Mouse (Mus musculus) duodenum, adult 2 months (tissue): ENCODE results near the gene Ranbp10. TPM values are rescaled to one million over a fixed set of nuclear protein-coding genes. Genes with fewer than 3 reads are reported as not detected.

ENCODE experiments used
- polyA plus RNA-seq: library from polyadenylated mRNA; depleted of rRNA; stranded (reverse); fragments of >200 nt; gene quantifications from 2 replicates; pipeline ENCODE4 v1.2.3, GENCODE M21; 2012; ENCODE audit warnings: low replicate concordance; rRNA removed

Gene Ranbp10
- 10.6 and 13.2 TPM in 2 replicates for polyA plus RNA-seq

DNA sequence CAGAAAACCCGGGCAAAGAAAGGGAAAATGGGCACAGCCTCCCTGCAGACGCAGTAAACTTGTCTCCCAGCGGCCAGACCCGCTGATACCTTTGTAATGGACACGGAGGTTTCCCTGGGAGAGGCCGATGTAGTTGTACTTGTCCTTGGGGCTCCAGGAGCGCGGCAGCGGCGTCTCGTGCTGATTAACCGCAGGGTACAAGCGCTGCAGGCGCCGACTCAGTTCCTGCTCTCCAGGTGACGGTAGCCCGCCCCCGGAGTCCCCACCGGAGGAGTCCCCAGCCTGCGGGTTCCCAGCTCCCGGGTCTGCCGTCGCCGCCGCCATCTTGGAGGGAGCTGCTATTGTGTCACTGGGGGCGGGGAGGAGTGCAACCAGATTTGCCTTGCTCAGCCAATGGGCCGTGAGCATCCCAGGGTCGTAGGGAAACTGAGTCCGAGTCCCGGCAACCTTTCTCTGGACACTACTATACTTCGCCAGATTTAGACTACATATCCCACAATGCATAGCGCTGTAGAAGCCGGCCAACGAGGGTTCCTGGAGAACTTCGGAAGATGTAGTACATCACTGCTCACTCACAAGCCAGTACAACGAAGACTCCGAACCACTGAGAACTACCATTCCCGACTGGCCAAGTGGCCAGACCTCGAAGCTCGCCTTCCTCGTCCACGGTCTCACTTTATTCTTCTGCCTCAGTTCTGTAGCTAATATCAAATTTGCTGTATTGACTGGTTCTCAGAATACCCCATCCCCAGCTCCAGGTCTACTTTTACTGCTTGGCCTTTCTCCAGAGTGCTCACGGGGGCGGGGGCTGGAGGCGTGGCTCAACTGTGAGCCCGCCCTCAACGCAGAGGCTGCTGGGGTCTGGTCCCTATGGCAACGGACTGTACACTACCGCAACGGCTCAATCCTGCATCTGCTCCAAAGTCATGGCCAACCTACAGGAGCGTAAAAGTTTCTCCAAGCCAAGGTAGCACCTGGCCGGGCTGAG lies at the start of gene Ranbp10, which contains the start of gene Tsnaxip1:
TSS of gene Ranbp10 (minus strand) at position 490 of the 988 bp plus-strand sequence.
TSS of gene Tsnaxip1 (plus strand) at position 871 of the 988 bp plus-strand sequence.

DNA sequence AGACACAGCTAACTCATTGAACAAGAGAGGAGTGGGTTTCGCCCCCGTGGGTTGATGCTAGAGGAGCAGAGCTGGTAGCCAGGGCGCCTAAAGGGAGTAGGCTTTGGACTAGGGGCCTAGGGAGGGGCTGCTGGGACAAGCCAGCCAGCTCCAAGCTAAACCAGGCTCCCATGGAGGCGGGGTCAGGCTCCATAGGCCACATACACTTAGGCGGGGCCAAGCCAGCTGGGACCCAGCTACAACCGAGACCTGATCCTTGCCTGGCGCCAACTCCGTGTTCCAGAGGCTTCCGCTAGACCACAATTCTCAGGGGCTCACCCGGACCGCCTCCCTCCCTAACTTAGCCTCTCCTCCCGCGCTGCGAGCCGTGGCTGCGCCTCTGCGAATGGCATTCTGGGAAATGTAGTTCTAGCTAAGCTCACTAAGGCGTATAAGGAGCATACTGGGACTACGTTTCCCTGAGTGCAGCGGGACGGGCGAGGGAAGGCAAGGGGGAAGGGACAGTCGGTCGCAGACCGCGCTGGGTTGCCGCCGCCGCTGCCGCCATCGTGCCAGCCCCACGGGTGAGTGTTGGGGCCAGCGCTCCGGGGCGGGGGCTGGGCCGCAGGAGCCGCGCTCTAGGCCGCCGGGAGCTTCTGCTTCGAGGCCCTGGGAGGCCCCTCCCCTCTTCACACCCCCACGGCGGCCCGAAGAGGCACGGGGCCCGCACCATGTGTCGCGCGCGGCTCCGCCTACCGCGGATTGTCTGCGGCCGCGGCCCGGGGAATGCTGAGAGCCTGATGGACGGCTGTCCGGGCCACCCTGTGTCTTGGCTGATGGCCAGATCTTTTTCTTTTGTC lies 33.2 kb upstream of the Ranbp10 start, which contains the start of gene Nutf2:
TSS of gene Nutf2 (plus strand) at position 438 of the 839 bp plus-strand sequence.

DNA sequence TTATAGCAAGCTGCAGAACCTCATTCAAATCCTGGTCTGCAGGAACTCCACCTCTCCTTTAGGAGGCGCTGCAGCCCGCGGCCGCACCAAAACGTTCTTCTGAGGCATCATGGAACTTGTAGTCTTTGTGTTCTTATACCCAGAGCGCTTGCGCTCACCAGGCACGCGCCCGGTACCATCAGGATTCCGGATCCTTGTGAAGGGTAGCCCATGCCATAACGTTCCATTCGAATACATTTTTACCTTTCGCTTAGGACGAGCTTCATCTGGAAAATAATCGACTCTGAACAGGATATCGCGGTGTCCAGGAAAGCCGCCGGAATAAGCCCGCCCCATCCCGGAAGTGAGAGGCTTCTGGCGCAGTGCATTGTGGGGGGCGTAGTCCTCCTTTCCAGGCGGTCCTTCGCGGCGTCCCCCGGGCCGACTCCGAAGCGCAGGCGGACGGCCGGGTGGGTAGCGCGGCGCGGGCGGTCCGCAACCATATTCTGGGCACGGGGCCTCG lies 27.6 kb upstream of the Ranbp10 start, which contains the start of gene Thap11:
TSS of gene Thap11 (plus strand) at position 418 of the 502 bp plus-strand sequence.

DNA sequence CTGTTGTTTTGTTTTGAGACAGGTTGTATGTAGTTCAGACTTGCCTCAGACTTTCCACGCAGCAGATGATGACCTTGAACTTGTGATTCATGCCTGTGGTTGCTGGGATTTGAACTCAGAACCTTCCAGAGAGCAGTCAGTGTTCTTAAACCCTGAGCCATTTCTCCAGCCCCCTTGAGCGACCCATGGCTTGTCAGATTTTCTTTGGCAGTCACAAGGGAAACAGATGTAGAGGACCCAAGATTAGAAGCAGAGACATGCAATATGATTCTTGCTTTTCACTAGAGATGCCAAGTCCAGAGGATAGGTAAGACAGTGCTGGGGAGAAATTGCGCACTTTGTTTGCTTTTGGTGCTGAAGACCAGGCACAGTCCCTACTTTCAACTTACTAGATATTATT lies 26.0 kb upstream of the Ranbp10 start, which contains the start of gene Cenpt:
TSS of gene Cenpt (minus strand) at position 101 of the 400 bp plus-strand sequence.

DNA sequence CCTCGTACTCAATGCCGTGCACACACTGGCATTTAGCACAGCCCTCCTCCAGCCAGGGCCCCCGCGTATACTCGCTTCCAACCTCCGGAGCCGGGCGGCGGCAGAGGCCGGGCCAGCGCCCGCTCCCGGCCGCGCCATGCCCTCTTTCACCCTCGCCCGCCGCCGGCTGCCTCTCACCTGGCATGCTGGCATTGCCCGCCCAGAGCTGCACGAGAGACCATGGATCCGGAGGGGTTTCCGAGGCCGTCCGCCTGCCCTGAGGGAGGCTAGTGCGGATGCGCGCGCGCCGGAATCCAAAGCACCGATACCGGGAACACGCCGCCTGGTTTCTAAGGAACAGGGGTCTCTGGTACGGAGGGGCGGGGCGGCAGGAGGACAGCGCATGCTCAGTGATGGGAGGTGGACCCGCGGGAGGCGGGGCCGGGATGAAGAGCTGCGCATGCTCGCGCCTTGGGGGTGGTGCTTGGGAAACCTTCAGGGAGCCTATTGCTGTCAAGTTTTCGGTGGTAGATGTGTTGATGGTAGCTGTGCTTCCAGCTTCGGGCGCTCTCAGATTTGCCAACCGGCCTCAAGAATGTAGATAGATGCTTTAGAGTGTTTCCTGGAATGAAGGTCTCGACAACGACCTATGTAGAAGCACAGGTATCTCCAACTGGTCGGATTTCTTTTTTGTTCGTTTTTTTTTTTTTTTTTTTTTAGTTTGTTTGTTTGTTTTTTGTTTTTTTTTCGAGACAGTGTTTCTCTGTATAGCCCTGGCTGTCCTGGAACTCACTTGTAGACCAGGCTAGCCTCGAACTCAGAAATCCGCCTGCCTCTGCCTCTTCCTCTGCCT lies 68.7 kb downstream of the Ranbp10 start, which contains the start of gene Gfod2:
TSS of gene Gfod2 (minus strand) at position 388 of the 832 bp plus-strand sequence.

Other genes starting within 250 kb of the Ranbp10 start
- 7.7 and 13.9 TPM in 2 replicates for gene Ripor1, start 222.1 kb downstream of the Ranbp10 start, polyA plus RNA-seq
- 5.0 and 7.2 TPM in 2 replicates for gene Ctcf, start 190.8 kb downstream of the Ranbp10 start, polyA plus RNA-seq
- gene Agrp, start 190.0 kb downstream of the Ranbp10 start, polyA plus RNA-seq = 0.31 TPM in 1 of 2 replicates, not detected in the other
- gene Carmil2, start 141.1 kb downstream of the Ranbp10 start, polyA plus RNA-seq = 3.2 and 7.0 TPM in 2 replicates
- gene Acd, start 126.2 kb downstream of the Ranbp10 start, polyA plus RNA-seq = 29.2 and 30.8 TPM in 2 replicates
- gene Pard6a, start 126.2 kb downstream of the Ranbp10 start, polyA plus RNA-seq = 6.5 and 10.2 TPM in 2 replicates
- not detected in 2 replicates for gene 4933405L10Rik, start 119.7 kb downstream of the Ranbp10 start, polyA plus RNA-seq
- gene Enkd1, start 119.1 kb downstream of the Ranbp10 start, polyA plus RNA-seq = 4.9 and 7.9 TPM in 2 replicates
- gene Gfod2, start 68.7 kb downstream of the Ranbp10 start, polyA plus RNA-seq = 8.5 and 9.1 TPM in 2 replicates
- gene Tsnaxip1, start 381 bp upstream of the Ranbp10 start, polyA plus RNA-seq = not detected in 2 replicates
- 6.6 and 8.0 TPM in 2 replicates for gene Cenpt, start 25.9 kb upstream of the Ranbp10 start, polyA plus RNA-seq
- gene Thap11, start 27.8 kb upstream of the Ranbp10 start, polyA plus RNA-seq = 35.4 and 36.7 TPM in 2 replicates
- gene Nutf2, start 33.2 kb upstream of the Ranbp10 start, polyA plus RNA-seq = 12.9 and 22.5 TPM in 2 replicates
- gene Edc4, start 53.5 kb upstream of the Ranbp10 start, polyA plus RNA-seq = 39.6 and 49.7 TPM in 2 replicates
- gene Nrn1l, start 66.2 kb upstream of the Ranbp10 start, polyA plus RNA-seq = 1.1 and 3.3 TPM in 2 replicates
- 16.1 and 18.3 TPM in 2 replicates for gene Pskh1, start 73.1 kb upstream of the Ranbp10 start, polyA plus RNA-seq
- 12.5 and 3,063 TPM in 2 replicates for gene Ctrl, start 106.5 kb upstream of the Ranbp10 start, polyA plus RNA-seq
- gene Psmb10, start 111.1 kb upstream of the Ranbp10 start, polyA plus RNA-seq = 565 and 991 TPM in 2 replicates
- 0.97 and 1.4 TPM in 2 replicates for gene Lcat, start 116.0 kb upstream of the Ranbp10 start, polyA plus RNA-seq
- gene Slc12a4, start 138.7 kb upstream of the Ranbp10 start, polyA plus RNA-seq = 6.2 and 9.9 TPM in 2 replicates
- gene Dpep3, start 152.1 kb upstream of the Ranbp10 start, polyA plus RNA-seq = 0.15 and 0.34 TPM in 2 replicates
- 1.9 and 5.0 TPM in 2 replicates for gene Dus2, start 164.0 kb upstream of the Ranbp10 start, polyA plus RNA-seq
- gene Dpep2nb, start 178.6 kb upstream of the Ranbp10 start, polyA plus RNA-seq = not detected in 2 replicates
- 4.9 and 5.3 TPM in 2 replicates for gene Ddx28, start 184.5 kb upstream of the Ranbp10 start, polyA plus RNA-seq
- 7.6 and 11.6 TPM in 2 replicates for gene Nfatc3, start 231.5 kb upstream of the Ranbp10 start, polyA plus RNA-seq